Mouse (Mus musculus): ENCODE data around the gene Pkd2l1.

The Pkd2l1 gene

DNA sequence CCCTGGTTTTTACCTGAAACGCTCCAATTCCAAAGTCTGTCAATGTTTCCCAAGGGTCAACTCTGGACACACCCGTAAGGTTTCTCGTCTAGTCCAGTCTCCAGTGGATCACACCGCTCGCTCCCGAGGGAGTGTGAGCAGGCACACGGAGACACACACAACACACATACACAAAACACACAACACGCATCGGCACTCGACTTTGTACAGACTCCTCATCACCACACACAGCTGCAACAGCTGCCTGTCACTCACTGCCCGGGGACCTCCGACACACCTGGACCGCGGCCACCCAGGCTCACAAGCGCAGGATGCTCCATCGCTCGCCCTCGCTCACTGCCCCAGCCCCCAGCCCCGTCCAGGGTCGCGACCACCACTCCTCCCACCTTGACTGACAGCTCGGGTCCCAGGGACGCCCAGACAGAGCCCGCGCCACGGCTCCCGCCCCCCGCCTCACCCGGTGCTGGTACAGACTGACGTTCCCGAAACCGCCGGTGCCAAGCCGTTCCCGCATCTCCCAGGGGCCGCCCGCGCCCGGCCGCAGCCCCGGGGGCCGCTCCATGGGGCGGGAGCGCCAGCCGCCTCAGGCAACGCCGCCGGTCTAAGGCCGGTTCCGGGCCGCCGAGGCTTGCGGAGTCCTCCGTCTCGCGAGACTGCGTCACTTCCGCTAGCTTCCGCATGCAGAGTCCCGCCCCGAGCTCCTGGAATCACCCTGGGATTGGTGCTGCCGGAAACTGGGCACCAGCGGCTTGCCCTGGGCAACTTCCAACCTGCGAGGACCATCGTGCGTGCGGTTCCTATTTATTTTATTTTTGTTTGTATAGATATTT is 85.2 kb downstream of the Pkd2l1 start, which contains the start of gene Chuk:
TSS of gene Chuk (minus strand) at position 650 of the 830 bp plus-strand sequence.
- DNase-seq (ENCODE audit: low read depth, low spot score): peak; percentile 95

DNA sequence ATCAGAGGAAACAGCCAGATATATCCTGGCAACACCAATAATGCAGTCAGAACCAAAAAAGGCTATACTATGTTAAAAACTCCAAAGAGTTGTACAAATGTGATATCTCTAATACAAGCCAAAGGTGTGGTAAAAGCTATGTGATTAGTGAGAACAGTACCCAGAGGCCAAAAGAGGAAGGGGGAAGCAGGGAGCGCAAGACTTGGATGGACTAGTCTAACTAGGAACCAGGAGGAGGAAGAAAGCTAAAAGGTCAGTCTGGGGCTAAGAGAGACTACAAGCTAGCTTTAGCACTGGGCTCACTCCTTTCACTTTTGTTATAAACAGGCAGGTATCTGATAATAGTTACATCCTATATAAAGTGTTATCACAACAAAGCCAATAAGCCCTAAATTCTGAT is 87.8 kb downstream of the Pkd2l1 start:
- no peak for DNase-seq (ENCODE audit: low read depth, low spot score)

DNA sequence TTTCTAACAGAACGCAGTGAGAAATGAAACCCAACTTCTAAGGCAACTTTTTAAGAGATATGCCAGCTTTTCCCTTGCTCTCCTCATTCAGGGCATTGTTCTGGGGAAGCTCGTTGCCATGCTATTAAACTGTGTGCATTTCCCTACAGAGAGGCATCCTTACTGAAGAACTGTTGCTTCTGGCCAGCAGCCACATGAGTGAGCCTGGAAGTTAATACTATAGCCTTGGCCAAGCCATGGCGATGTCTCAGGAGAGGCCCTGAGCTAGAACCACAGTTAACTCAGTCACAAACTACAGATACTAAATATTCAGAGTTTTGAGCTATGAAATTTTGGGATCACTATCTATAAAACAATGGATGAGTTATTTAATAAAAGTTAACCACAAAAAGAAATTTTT is 89.2 kb downstream of the Pkd2l1 start:
- no peak for DNase-seq (ENCODE audit: low read depth, low spot score)

DNA sequence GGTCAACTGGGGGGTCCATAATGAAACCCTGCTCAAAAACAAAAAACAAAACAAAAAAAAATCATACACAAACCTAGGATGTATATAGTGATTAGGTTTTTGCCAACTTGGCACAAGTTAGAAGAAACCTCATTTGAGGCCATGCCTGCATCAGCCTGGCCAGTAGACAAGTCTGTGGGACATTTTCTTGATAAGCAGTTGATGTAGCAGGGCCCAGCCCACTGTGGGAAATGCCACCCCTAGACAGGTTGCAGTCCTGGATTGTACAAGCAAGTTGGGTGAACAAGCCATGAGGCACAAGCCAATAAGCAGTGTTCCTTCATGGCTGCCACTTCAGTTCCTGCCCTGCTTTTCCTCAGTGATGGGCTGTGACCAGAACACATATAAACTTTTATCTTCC is 91.4 kb downstream of the Pkd2l1 start:
- no peak for DNase-seq (ENCODE audit: low read depth, low spot score)
